Mouse (Mus musculus): Measurements from ENCODE around the gene Astl. TPM values are rescaled to one million over a fixed set of nuclear protein-coding genes. Genes with fewer than 3 reads are reported as not detected.

Gene Astl
- total RNA-seq, 4 experiments from 2014 or later, result not detected

Other genes starting within 250 kb of the Astl start
- gene Ncaph, start 204.7 kb upstream of the Astl start, total RNA-seq (2022), result 1 to 10 TPM; 1.6 to 3.5 (median 3.1) TPM
- 1 to 10 TPM; 1.9 to 5.1 (median 3.6) TPM for gene Itpripl1, start 195.2 kb upstream of the Astl start, total RNA-seq (2022)
- gene 1810024B03Rik, start 130.4 kb upstream of the Astl start, total RNA-seq (2022), result 1 to 10 TPM in 2 of 4 experiments, under 1 TPM in 2; 0.75 to 1.4 (median 1.1) TPM
- gene Snrnp200, start 130.3 kb upstream of the Astl start, total RNA-seq (2022), result 10 to 100 TPM; 87.6 to 94.2 (median 90.7) TPM
- 10 to 100 TPM; 75.5 to 84.2 (median 81.0) TPM for gene Ciao1, start 90.8 kb upstream of the Astl start, total RNA-seq (2022)
- gene Tmem127, start 90.7 kb upstream of the Astl start, total RNA-seq (2022), result 10 to 100 TPM; 71.7 to 82.1 (median 77.1) TPM
- 100 to 1,000 TPM in 2 of 4 experiments, 10 to 100 TPM in 2; 92.3 to 106 (median 97.9) TPM for gene Stard7, start 68.4 kb upstream of the Astl start, total RNA-seq (2022)
- gene Dusp2, start 2.5 kb upstream of the Astl start, total RNA-seq (2022), result 1 to 10 TPM; 2.4 to 3.3 (median 2.5) TPM
- gene Adra2b, start 24.6 kb downstream of the Astl start, total RNA-seq (2022), result 1 to 10 TPM in 2 of 4 experiments, under 1 TPM in 2; 0.96 to 1.2 (median 1.0) TPM
- gene Gpat2, start 86.6 kb downstream of the Astl start, total RNA-seq (2022), result under 1 TPM; 0.27 to 0.63 (median 0.39) TPM
- gene Fahd2a, start 105.9 kb downstream of the Astl start, total RNA-seq (2022), result 10 to 100 TPM; 19.1 to 24.8 (median 21.9) TPM
- gene Kcnip3, start 183.5 kb downstream of the Astl start, total RNA-seq (2022), result 100 to 1,000 TPM; 120 to 130 (median 126) TPM
- under 1 TPM; 0.26 to 0.50 (median 0.38) TPM for gene Prom2, start 202.8 kb downstream of the Astl start, total RNA-seq (2022)
- 1 to 10 TPM; 6.7 to 9.4 (median 8.2) TPM for gene Zfp661, start 248.5 kb downstream of the Astl start, total RNA-seq (2022)
- gene Mrps5, start 248.6 kb downstream of the Astl start, total RNA-seq (2022), result 100 to 1,000 TPM in 1 of 4 experiments, 10 to 100 TPM in 3; 91.4 to 102 (median 95.6) TPM

All from left cerebral cortex, adult 8-10 months (tissue).